Mouse (Mus musculus) liver, embryonic 13.5 days (tissue): ENCODE data around the gene Tmem239. TPM values are rescaled to one million over a fixed set of nuclear protein-coding genes. Genes with fewer than 3 reads are reported as not detected.

Experiments used
- ATAC-seq: fragments of 200-750 bp; cut with Nextera tagmentation; 2 replicates; pipeline ENCODE4 v1.8.0; 2017; ENCODE audit warnings: low read depth, mild to moderate bottlenecking, moderate number of reproducible peaks, moderate library complexity
- DNase-seq: peaks from one replicate; pipeline ENCODE4 v3.0.0; 2022
- H3K27ac ChIP-seq: fragments of 300-500 bp; sonication (generic); 2 replicates; pipeline ENCODE4 v1.5.1; 2015; ENCODE audit warnings: moderate library complexity, mild to moderate bottlenecking, inconsistent platforms
- H3K27me3 ChIP-seq: fragments of 300-500 bp; sonication (generic); 2 replicates; pipeline ENCODE4 v1.6.1; 2015; ENCODE audit warnings: mild to moderate bottlenecking, inconsistent platforms
- H3K36me3 ChIP-seq: fragments of 300-500 bp; sonication (generic); 2 replicates; pipeline ENCODE4 v1.6.1; 2015; ENCODE audit warnings: mild to moderate bottlenecking, inconsistent platforms
- H3K4me1 ChIP-seq: fragments of 300-500 bp; sonication (generic); replicated peaks from 2 replicates; pipeline ENCODE4 v1.6.1; 2015; ENCODE audit warnings: inconsistent platforms
- H3K4me2 ChIP-seq: fragments of 300-500 bp; sonication (generic); 2 replicates; pipeline ENCODE4 v1.6.1; 2015; ENCODE audit warnings: inconsistent platforms, mild to moderate bottlenecking, moderate library complexity
- H3K4me3 ChIP-seq: fragments of 300-500 bp; sonication (generic); replicated peaks from 2 replicates; pipeline ENCODE4 v1.5.1; 2015; ENCODE audit warnings: mild to moderate bottlenecking, inconsistent platforms
- H3K9ac ChIP-seq: fragments of 300-500 bp; sonication (generic); 2 replicates; pipeline ENCODE4 v1.6.1; 2015; ENCODE audit warnings: mild to moderate bottlenecking, inconsistent platforms
- H3K9me3 ChIP-seq: fragments of 300-500 bp; sonication (generic); replicated peaks from 2 replicates; pipeline ENCODE4 v1.6.1; 2016; ENCODE audit warnings: inconsistent platforms
- WGBS: fragments of 180-500 bp; shearing (Covaris S2); methylation state at CpG from one replicate; pipeline ENCODE4 v1.1.7; 2015; ENCODE audit not compliant: insufficient replicate concordance; 5-methylcytosine and 5-hydroxymethylcytosine counted together
- polyA plus RNA-seq: library from polyadenylated mRNA; unstranded; fragments of >200 nt; fragmentation: Nextera tagmentation; extraction: Ambion mirVana; gene quantifications from 2 replicates; pipeline ENCODE4 v1.2.1, GENCODE M21; 2015

Gene Tmem239
- polyA plus RNA-seq, 1 experiment from 2014 or later = not detected

DNA sequence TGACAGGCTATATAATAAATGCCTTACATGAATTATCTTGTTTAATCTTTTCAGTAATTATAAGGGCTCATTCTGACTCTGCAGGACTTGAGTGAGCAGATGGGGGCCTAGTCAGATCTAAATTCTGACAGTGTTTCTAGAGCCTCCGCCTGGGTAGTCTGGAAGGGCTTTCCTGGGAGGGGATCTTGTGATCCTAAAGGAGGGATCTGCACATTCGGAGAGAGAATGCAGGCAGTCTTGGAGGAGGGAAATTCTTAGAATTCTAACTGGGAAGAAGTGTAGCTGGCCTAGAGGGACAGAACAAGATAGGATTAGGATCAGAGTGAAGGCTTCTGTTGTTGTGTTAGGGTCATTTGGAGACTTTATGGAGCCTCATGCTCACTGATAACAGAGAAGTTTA, 46.0 kb downstream of the Tmem239 start:
- peak overlapping the region; percentile 37; the same call in 1 of the 2 replicates for H3K27ac ChIP-seq
- H3K4me2 ChIP-seq = 0 out of 2 replicates have a peak overlapping the region, but pooled peaks have one; percentile 17
- 62% methylated on average over 2 of the region's 2 CpGs for WGBS
- no peaks in the 10 kb centered on the region for H3K36me3 ChIP-seq
- H3K9me3 ChIP-seq = no peaks in the 10 kb centered on the region
- peak overlapping the region; percentile 14; the same call in 1 of the 2 replicates for H3K9ac ChIP-seq
- 0 out of 2 replicates have a peak overlapping the region, but pooled peaks have one; percentile 2 for H3K4me3 ChIP-seq
- peaks cover 10% of the 10 kb centered on the region for H3K27me3 ChIP-seq
- DNase-seq (no peak), ATAC-seq (no peak)
- H3K4me1 ChIP-seq = peaks cover 55% of the 10 kb centered on the region

DNA sequence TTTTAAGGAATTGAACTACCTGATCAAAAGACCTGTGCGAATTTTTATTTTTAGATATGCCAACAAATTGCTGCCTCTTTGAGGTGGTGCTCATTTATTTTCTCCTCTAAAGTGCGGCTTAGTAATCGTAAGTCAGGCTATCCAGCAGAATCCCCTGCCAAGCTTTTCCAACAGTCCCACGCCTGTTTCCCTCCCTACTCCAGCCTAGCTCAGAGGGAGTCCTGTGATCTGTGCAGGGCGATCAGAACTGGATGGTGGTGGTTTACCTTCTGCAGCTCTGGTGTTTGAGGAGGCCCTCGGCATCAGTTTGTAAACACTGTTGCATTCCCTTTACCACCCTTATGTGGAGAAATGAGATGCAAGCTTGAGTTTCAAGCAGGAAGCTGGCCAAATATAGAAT, 47.1 kb downstream of the Tmem239 start:
- Histone ChIP-seq H3K9ac (no peak overlapping the region), H3K4me1 (peaks cover 55% of the 10 kb centered on the region), H3K4me2 (no peak overlapping the region), H3K27me3 (peaks cover 4% of the 10 kb centered on the region), H3K36me3 (no peaks in the 10 kb centered on the region), H3K4me3 (no peak overlapping the region), H3K9me3 (no peaks in the 10 kb centered on the region), H3K27ac (no peak overlapping the region)
- ATAC-seq (no peak), DNase-seq (no peak)
- 76% methylated on average over 6 of the region's 6 CpGs for WGBS

DNA sequence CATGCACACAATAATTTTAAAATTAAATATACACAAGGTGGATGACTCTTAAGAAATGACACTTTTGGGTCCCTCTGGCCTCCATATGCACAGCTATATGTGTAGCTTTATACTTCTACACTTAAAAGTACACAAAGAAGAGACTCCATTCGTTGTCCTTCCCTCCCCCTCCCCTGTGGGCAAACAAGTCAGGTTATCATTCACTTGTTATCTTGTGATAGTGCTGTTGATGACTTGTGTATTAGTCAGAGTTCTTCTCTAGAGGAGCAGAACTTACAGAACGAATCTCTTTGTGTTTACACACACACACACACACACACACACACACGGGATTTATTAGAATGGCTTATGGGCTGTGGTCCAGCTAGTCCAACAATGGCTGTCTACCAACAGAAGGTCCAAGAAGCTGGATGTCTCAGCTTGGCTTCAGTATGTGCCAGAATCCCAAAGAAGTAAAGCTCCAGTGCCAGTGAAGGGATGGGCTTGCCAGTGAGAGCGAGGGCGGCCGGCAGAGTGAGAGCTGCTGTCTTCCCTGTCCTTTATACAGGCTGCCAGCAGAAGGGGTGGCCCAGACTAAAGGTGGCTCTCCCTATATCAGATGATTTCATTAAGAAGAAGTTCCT, 48.6 kb downstream of the Tmem239 start:
- no peak for DNase-seq
- Histone ChIP-seq H3K4me3 (no peak overlapping the region), H3K4me2 (no peak overlapping the region), H3K9me3 (no peaks in the 10 kb centered on the region), H3K9ac (no peak overlapping the region), H3K27me3 (no peaks in the 10 kb centered on the region), H3K27ac (no peak overlapping the region), H3K4me1 (peaks cover 45% of the 10 kb centered on the region), H3K36me3 (no peaks in the 10 kb centered on the region)
- ATAC-seq = no peak
- 66% methylated on average over 6 of the region's 6 CpGs for WGBS

Other genes starting within 250 kb of the Tmem239 start
- 386 and 388 TPM in 2 replicates for gene Snrpb, start 227.1 kb upstream of the Tmem239 start, polyA plus RNA-seq
- not detected in 2 replicates for gene Tmc2, start 211.3 kb upstream of the Tmem239 start, polyA plus RNA-seq
- gene Nop56, start 132.0 kb upstream of the Tmem239 start, polyA plus RNA-seq = 271 and 279 TPM in 2 replicates
- 117 and 120 TPM in 2 replicates for gene Idh3b, start 121.9 kb upstream of the Tmem239 start, polyA plus RNA-seq
- gene Ebf4, start 111.3 kb upstream of the Tmem239 start, polyA plus RNA-seq = 0.03 and 0.10 TPM in 2 replicates
- 5.3 and 7.2 TPM in 2 replicates for gene Cpxm1, start 8.9 kb upstream of the Tmem239 start, polyA plus RNA-seq
- gene Gm28372, start 1.2 kb upstream of the Tmem239 start, polyA plus RNA-seq = not detected in 2 replicates
- not detected in 2 replicates for gene 1700020A23Rik, start 1.2 kb upstream of the Tmem239 start, polyA plus RNA-seq
- gene Vps16, start 17.9 kb downstream of the Tmem239 start, polyA plus RNA-seq = 46.0 and 47.3 TPM in 2 replicates
- gene Pced1a, start 18.2 kb downstream of the Tmem239 start, polyA plus RNA-seq = 3.5 and 3.8 TPM in 2 replicates
- gene Ptpra, start 43.8 kb downstream of the Tmem239 start, polyA plus RNA-seq = 29.9 and 34.8 TPM in 2 replicates
- gene Mrps26, start 157.3 kb downstream of the Tmem239 start, polyA plus RNA-seq = 65.7 and 68.3 TPM in 2 replicates
- not detected in 2 replicates for gene Oxt, start 169.7 kb downstream of the Tmem239 start, polyA plus RNA-seq
- gene Avp, start 176.1 kb downstream of the Tmem239 start, polyA plus RNA-seq = not detected in 2 replicates
- gene Fastkd5, start 223.5 kb downstream of the Tmem239 start, polyA plus RNA-seq = 12.0 and 16.8 TPM in 2 replicates
- gene Ubox5, start 223.6 kb downstream of the Tmem239 start, polyA plus RNA-seq = 6.2 and 6.5 TPM in 2 replicates
- 0.95 and 1.3 TPM in 2 replicates for gene Lzts3, start 236.3 kb downstream of the Tmem239 start, polyA plus RNA-seq